Mouse (Mus musculus) heart, embryonic 15.5 days (tissue): Measurements from ENCODE around the gene Ppp2r5c. TPM values are rescaled to one million over a fixed set of nuclear protein-coding genes. Genes with fewer than 3 reads are reported as not detected.

Experiments used
- ATAC-seq: fragments of 200-750 bp; cut with Nextera tagmentation; replicated peaks from 2 replicates; pipeline ENCODE4 v1.8.0; 2017; ENCODE audit warnings: low read depth, moderate TSS enrichment; ENCODE audit not compliant: insufficient number of reproducible peaks, insufficient read depth, low FRiP score
- H3K27ac ChIP-seq: fragments of 300-500 bp; sonication (generic); 2 replicates; pipeline ENCODE4 v1.5.1; 2015; ENCODE audit warnings: mild to moderate bottlenecking, inconsistent platforms
- H3K27me3 ChIP-seq: fragments of 300-500 bp; sonication (generic); 2 replicates; pipeline ENCODE4 v1.6.1; 2015; ENCODE audit warnings: inconsistent platforms
- H3K36me3 ChIP-seq: fragments of 300-500 bp; sonication (generic); 2 replicates; pipeline ENCODE4 v1.6.1; 2015; ENCODE audit warnings: mild to moderate bottlenecking, inconsistent platforms
- H3K4me1 ChIP-seq: fragments of 300-500 bp; sonication (generic); replicated peaks from 2 replicates; pipeline ENCODE4 v1.6.1; 2015; ENCODE audit warnings: inconsistent platforms
- H3K4me2 ChIP-seq: fragments of 300-500 bp; sonication (generic); 2 replicates; pipeline ENCODE4 v1.6.1; 2015; ENCODE audit warnings: inconsistent platforms, mild to moderate bottlenecking, moderate library complexity
- H3K4me3 ChIP-seq: fragments of 300-500 bp; sonication (generic); 2 replicates; pipeline ENCODE4 v1.5.1; 2015; ENCODE audit warnings: mild to moderate bottlenecking, inconsistent platforms
- H3K9ac ChIP-seq: fragments of 300-500 bp; sonication (generic); 2 replicates; pipeline ENCODE4 v1.6.1; 2015; ENCODE audit warnings: mild to moderate bottlenecking, inconsistent platforms
- H3K9me3 ChIP-seq: fragments of 300-500 bp; sonication (generic); replicated peaks from 2 replicates; pipeline ENCODE4 v1.6.1; 2016; ENCODE audit warnings: inconsistent platforms
- WGBS: fragments of 180-500 bp; shearing (Covaris S2); methylation state at CpG from one replicate; pipeline ENCODE4 v1.1.7; 2015; ENCODE audit warnings: mixed read lengths; 5-methylcytosine and 5-hydroxymethylcytosine counted together
- polyA plus RNA-seq: library from polyadenylated mRNA; unstranded; fragments of >200 nt; fragmentation: Nextera tagmentation; extraction: Ambion mirVana; gene quantifications from 2 replicates; pipeline ENCODE4 v1.2.1, GENCODE M21; 2015

Ppp2r5c gene
- polyA plus RNA-seq, 1 experiment from 2014 or later, result 117 TPM

DNA sequence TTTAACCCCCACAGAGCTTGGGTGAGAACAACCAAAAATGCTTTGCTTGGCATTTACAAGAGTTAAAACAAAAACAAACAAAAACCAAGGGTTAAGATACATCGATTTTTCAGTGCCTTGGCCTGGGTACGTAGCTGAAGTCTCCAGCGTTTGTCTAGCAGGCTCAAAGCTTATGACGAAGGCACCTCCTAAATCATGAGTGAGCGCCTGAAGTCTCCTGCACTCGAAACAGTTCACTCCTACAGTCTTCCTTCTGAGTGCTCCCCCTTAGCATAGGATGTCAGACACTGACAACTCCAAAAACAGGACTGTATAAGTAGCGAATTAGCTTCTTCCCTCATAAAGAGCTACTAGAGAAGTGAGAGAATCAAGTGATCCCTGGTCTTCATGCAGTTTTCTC lies 1.1 kb upstream of the Ppp2r5c start:
- ATAC-seq, result no peak
- Histone ChIP-seq H3K9me3 (no peaks in the 10 kb centered on the region), H3K4me1 (peaks cover 11% of the 10 kb centered on the region), H3K27ac (peak overlapping the region; percentile 97), H3K4me3 (peak overlapping the region; percentile 87), H3K4me2 (peak overlapping the region; percentile 94), H3K27me3 (no peaks in the 10 kb centered on the region), H3K9ac (peak overlapping the region; percentile 65; the same call in 1 of the 2 replicates), H3K36me3 (no peaks in the 10 kb centered on the region)
- 43% methylated on average over 7 of the region's 7 CpGs for WGBS

DNA sequence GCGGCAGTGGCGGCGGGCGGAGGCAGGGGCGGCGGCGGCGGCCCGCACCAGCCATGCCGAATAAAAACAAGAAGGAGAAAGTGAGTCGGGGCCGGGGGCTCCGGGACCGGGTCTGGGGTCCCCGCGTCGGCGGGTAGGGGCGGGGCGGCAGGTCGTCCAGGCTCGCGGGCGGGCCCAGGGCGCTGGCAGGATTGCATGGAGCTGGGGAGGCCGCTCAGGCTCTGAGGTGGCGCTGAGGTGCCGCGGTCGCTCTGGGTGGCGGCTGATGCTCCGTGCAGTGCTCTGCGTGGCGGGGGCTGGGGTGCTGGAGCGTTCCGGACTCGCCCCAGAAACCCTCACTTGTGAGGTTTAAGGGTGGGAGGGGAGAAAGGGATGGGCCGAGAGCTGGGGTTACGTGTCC lies 386 bp downstream of the Ppp2r5c start:
- no peaks in the 10 kb centered on the region for H3K27me3 ChIP-seq
- peak overlapping the region; percentile 96 for H3K9ac ChIP-seq
- no peaks in the 10 kb centered on the region for H3K36me3 ChIP-seq
- H3K4me3 ChIP-seq, result peak overlapping the region; percentile 87
- H3K27ac ChIP-seq, result peak overlapping the region; percentile 81
- ATAC-seq, result peak; percentile 51
- peak overlapping the region; percentile 94 for H3K4me2 ChIP-seq
- H3K4me1 ChIP-seq, result peaks cover 11% of the 10 kb centered on the region
- under 1% methylated on average over 32 of the region's 39 CpGs for WGBS
- H3K9me3 ChIP-seq, result no peaks in the 10 kb centered on the region

DNA sequence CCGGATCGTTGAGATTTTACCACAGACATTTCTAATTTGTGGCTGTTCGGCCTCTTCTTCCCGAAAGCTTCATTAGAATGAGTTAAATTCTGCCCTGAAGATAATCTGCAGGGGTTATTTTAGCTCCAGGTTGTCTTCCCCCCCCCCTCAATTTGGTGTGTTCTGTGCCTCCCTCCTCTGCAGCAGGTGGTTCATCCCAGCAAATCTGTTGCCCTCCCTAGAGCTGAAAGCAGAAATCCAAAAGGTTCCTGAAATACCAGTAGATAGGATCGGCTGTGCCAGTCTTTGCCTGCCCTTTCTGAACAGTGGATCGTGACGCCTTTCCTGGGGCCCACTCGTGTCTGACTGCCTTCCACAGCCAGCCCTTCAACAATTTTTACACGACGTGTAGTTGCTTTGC lies 1.8 kb downstream of the Ppp2r5c start:
- H3K27ac ChIP-seq, result no peak overlapping the region
- H3K9ac ChIP-seq, result no peak overlapping the region
- H3K36me3 ChIP-seq, result no peaks in the 10 kb centered on the region
- no peak overlapping the region for H3K4me2 ChIP-seq
- H3K4me1 ChIP-seq, result peaks cover 11% of the 10 kb centered on the region
- H3K9me3 ChIP-seq, result no peaks in the 10 kb centered on the region
- no peak for ATAC-seq
- 82% methylated on average over 10 of the region's 10 CpGs for WGBS
- no peak overlapping the region for H3K4me3 ChIP-seq
- no peaks in the 10 kb centered on the region for H3K27me3 ChIP-seq

- Histone ChIP-seq H3K36me3 (no peaks in the 10 kb centered on the region), H3K4me3 (no peak overlapping the region), H3K9ac (no peak overlapping the region), H3K4me1 (peaks cover 8% of the 10 kb centered on the region), H3K27ac (no peak overlapping the region), H3K9me3 (no peaks in the 10 kb centered on the region), H3K27me3 (no peaks in the 10 kb centered on the region), H3K4me2 (no peak overlapping the region)
- 8% methylated on average over 5 of the region's 5 CpGs for WGBS
- ATAC-seq, result peak; percentile 39; the same call in 1 of the 2 replicates
Observed at GRCm38 (mm10) chr12:110454223-110454622, 7.3 kb downstream of the Ppp2r5c start.

DNA sequence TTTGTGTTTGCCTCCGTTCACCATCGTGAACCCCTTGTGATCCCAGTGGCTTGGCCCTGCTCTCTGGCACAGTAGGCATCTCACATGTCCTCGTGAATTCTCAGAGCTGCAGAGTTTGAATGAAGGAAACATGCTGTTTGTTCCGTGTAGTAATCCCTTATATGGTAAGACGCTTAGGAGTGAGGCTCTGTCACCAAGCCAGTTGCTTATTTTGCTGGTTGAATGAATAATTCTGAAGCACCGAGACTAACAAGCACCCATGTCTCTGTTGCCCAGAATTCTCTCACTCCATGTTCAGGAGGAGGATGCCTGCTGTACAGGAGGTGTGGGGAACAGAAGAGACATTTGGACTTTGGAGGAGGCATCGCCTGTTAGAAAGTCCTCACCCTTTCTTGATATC lies 9.1 kb downstream of the Ppp2r5c start:
- H3K9ac ChIP-seq, result no peak overlapping the region
- H3K27ac ChIP-seq, result no peak overlapping the region
- no peak for ATAC-seq
- H3K36me3 ChIP-seq, result no peaks in the 10 kb centered on the region
- H3K9me3 ChIP-seq, result no peaks in the 10 kb centered on the region
- 82% methylated on average over 7 of the region's 7 CpGs for WGBS
- H3K4me1 ChIP-seq, result peaks cover 26% of the 10 kb centered on the region
- no peak overlapping the region for H3K4me3 ChIP-seq
- no peaks in the 10 kb centered on the region for H3K27me3 ChIP-seq
- no peak overlapping the region for H3K4me2 ChIP-seq

- Histone ChIP-seq H3K9me3 (no peaks in the 10 kb centered on the region), H3K4me3 (no peak overlapping the region), H3K36me3 (no peaks in the 10 kb centered on the region), H3K27ac (peak overlapping the region; percentile 3; the same call in 1 of the 2 replicates), H3K4me1 (peaks cover 26% of the 10 kb centered on the region), H3K4me2 (no peak overlapping the region), H3K27me3 (no peaks in the 10 kb centered on the region), H3K9ac (no peak overlapping the region)
- 42% methylated on average over 6 of the region's 6 CpGs for WGBS
- no peak for ATAC-seq
Observed at GRCm38 (mm10) chr12:110458667-110459066, 11.7 kb downstream of the Ppp2r5c start.

- ATAC-seq, result peak; percentile 79
- WGBS, result 60% methylated on average over 18 of the region's 18 CpGs
Observed at GRCm38 (mm10) chr12:110460418-110461300, 13.7 kb downstream of the Ppp2r5c start.

DNA sequence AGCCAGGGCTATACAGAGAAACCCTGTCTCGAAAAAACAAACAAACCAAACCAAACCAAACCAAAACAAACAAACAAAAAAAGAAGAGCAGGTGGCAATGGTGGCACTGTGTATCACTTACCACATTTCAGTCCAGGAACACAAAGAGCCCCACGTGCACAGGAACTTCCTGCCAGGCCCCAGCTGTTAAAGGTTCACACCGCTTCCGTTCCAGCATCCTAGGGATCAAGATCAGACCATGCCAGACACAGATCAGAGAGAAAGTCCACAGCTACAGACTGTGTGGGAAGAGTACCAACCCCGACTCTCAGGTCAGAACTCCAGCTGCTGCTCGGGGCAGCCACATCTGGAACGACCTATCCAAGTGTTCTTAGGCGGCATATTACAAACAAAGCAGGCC lies 16.8 kb downstream of the Ppp2r5c start:
- no peaks in the 10 kb centered on the region for H3K27me3 ChIP-seq
- no peak overlapping the region for H3K9ac ChIP-seq
- no peak overlapping the region for H3K4me3 ChIP-seq
- H3K36me3 ChIP-seq, result no peaks in the 10 kb centered on the region
- H3K4me1 ChIP-seq, result peaks cover 27% of the 10 kb centered on the region
- no peak overlapping the region for H3K27ac ChIP-seq
- WGBS, result 77% methylated on average over 8 of the region's 8 CpGs
- no peak overlapping the region for H3K4me2 ChIP-seq
- H3K9me3 ChIP-seq, result no peaks in the 10 kb centered on the region
- ATAC-seq, result no peak

More at GRCm38 (mm10) chr12:110460418-110461300, 13.7 kb downstream of the Ppp2r5c start:
- H3K27me3 ChIP-seq, result no peaks in the 10 kb centered on the region
- no peak overlapping the region for H3K9ac ChIP-seq
- H3K9me3 ChIP-seq, result no peaks in the 10 kb centered on the region
- no peaks in the 10 kb centered on the region for H3K36me3 ChIP-seq
- no peak overlapping the region for H3K4me3 ChIP-seq
- peak overlapping the region; percentile 72 for H3K27ac ChIP-seq
- peaks cover 32% of the 10 kb centered on the region for H3K4me1 ChIP-seq
- H3K4me2 ChIP-seq, result peak overlapping the region; percentile 17; the same call in 1 of the 2 replicates

DNA sequence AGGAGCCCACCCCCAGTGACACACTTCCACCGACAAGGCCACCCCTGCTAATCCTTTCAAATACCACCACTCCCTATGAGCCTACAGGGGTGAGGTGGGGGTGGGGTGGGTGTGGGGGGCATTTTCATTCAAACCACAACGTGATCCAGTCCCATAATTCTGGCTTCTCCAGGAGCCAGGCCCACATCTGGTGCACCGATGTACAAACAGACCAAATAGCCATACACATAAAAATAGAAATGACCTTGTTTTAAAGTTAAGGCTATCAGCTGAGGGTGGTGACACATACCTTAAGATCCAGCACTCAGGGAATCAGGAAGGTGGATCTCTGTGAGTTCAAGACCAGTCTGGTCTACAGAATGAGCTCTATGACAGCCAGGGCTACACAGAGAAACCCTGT lies 24.5 kb downstream of the Ppp2r5c start:
- Histone ChIP-seq H3K36me3 (peaks cover 9% of the 10 kb centered on the region; the same call in 1 of the 2 replicates), H3K27ac (no peak overlapping the region), H3K4me2 (no peak overlapping the region), H3K27me3 (no peaks in the 10 kb centered on the region), H3K4me1 (peaks cover 11% of the 10 kb centered on the region; the same call in 1 of the 2 replicates), H3K9ac (no peak overlapping the region), H3K9me3 (no peaks in the 10 kb centered on the region), H3K4me3 (no peak overlapping the region)
- WGBS, result 57% methylated on average over 3 of the region's 3 CpGs
- no peak for ATAC-seq

DNA sequence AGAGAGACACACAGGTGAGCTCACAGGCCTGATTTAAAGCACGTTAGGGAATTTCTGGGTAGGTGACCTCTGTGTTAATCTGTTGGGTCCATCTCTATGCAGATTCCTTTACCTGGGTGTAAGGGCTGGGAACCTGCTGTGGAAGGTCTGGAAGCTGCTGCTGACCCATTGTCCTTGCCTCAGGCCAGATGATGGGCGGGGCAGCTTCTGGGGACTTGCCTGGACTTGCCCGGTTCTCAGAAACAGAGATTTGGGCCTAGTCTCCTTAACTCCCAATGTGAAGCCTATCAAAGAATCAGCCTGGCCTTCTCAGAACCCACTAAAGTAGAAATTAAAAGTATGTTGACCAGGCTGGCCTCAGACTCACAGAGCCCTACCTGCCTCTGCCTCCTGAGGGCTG lies 25.3 kb downstream of the Ppp2r5c start:
- Histone ChIP-seq H3K4me1 (peaks cover 11% of the 10 kb centered on the region; the same call in 1 of the 2 replicates), H3K9ac (no peak overlapping the region), H3K27me3 (no peaks in the 10 kb centered on the region), H3K4me2 (no peak overlapping the region), H3K27ac (no peak overlapping the region), H3K9me3 (no peaks in the 10 kb centered on the region), H3K36me3 (peaks cover 9% of the 10 kb centered on the region; the same call in 1 of the 2 replicates), H3K4me3 (no peak overlapping the region)
- ATAC-seq, result no peak
- 76% methylated on average over 3 of the region's 3 CpGs for WGBS

GRCm38 (mm10) chr12:110474497-110474896 lies 27.6 kb downstream of the Ppp2r5c start:
- peaks cover 24% of the 10 kb centered on the region for H3K4me1 ChIP-seq
- no peak overlapping the region for H3K27ac ChIP-seq
- H3K36me3 ChIP-seq, result peaks cover 2% of the 10 kb centered on the region; the same call in 1 of the 2 replicates
- no peak overlapping the region for H3K9ac ChIP-seq
- no peaks in the 10 kb centered on the region for H3K27me3 ChIP-seq
- H3K4me3 ChIP-seq, result no peak overlapping the region
- no peak for ATAC-seq
- H3K4me2 ChIP-seq, result no peak overlapping the region
- whole genome bisulfite sequencing, result 47% methylated on average over 8 of the region's 8 CpGs
- no peaks in the 10 kb centered on the region for H3K9me3 ChIP-seq
